Comparison of ENCODE assay signal across 9 mouse cellular contexts in the genomic region with DNA sequence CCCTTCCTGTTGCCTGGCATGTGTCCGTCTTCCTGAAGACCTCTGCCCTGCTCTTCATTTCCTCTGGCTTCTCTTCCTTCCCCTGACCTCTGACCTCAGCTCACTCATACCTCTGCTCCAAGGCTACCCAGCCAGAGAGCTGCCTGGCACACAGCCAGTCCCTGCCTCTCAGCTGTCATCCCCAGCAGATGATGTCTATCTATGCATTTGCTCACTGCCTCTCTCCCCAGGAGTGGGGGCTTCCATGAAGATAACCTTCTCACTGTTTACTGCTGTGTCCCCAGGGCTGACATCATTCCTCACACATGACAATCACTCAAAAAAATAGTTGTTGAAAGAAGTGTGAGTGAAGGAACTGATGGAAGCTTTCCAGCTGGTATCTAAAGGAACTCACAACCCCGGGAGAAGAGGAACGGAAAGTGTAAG. TPM values are rescaled to one million over a fixed set of nuclear protein-coding genes. Genes with fewer than 3 reads are reported as not detected.
DNase-seq lines count a peak whose midpoint lies in the region; ATAC-seq and TF ChIP-seq lines count a peak whose summit lies in the region.
"Had no signal": no experiment of that assay in that cellular context is flagged by ENCODE, and none has a peak within 500 bp of the region (broad histone marks: within the 10 kb centered on the region; RNA-seq: fewer than 3 reads in every experiment).

No protein-coding gene starts in this region.

- no peaks in the 10 kb centered on the region for H3K36me3 ChIP-seq in forebrain, postnatal 0 days (ENCODE audit: insufficient read depth)
- no peaks in the 10 kb centered on the region for H3K36me3 ChIP-seq in midbrain, embryonic 16.5 days (ENCODE audit: control insufficient read depth, insufficient read depth, low read length)

- H3K27me3 ChIP-seq in forebrain, postnatal 0 days (ENCODE audit: insufficient read depth, low read length), result no peaks in the 10 kb centered on the region
- no peaks in the 10 kb centered on the region for H3K27me3 ChIP-seq in midbrain, embryonic 16.5 days (ENCODE audit: control insufficient read depth, insufficient read depth, low read depth, low read length)

- H3K9me3 ChIP-seq in forebrain, postnatal 0 days (ENCODE audit: low read length), result no peaks in the 10 kb centered on the region
- H3K9me3 ChIP-seq in midbrain, embryonic 16.5 days (replicated peaks; ENCODE audit: control insufficient read depth, low read length, poor library complexity, severe bottlenecking), result no peaks in the 10 kb centered on the region

- H3K4me1 ChIP-seq in forebrain, postnatal 0 days (ENCODE audit: insufficient read depth), result no peaks in the 10 kb centered on the region
- no peaks in the 10 kb centered on the region for H3K4me1 ChIP-seq in midbrain, embryonic 16.5 days (ENCODE audit: control insufficient read depth, insufficient read depth, low read length)

- no peak overlapping the region for H3K4me3 ChIP-seq in forebrain, postnatal 0 days (ENCODE audit: low read depth, low read length)
- no peak overlapping the region for H3K4me3 ChIP-seq in midbrain, embryonic 16.5 days (ENCODE audit: low read depth, low read length)

- H3K4me2 ChIP-seq in forebrain, postnatal 0 days (ENCODE audit: low read depth), result no peak overlapping the region
- H3K4me2 ChIP-seq in midbrain, embryonic 16.5 days (ENCODE audit: low read length), result no peak overlapping the region

- TF ChIP-seq CTCF in forebrain, postnatal 0 days (IDR thresholded peaks at IDR 0.05; ENCODE audit: low read depth), result no peak

- H3K27ac ChIP-seq in forebrain, postnatal 0 days (ENCODE audit: low read depth, low read length), result no peak overlapping the region
- H3K27ac ChIP-seq in midbrain, embryonic 16.5 days (ENCODE audit: low read length), result no peak overlapping the region

- H3K9ac ChIP-seq in forebrain, postnatal 0 days, result no peak overlapping the region
- no peak overlapping the region for H3K9ac ChIP-seq in midbrain, embryonic 16.5 days (ENCODE audit: low read depth, low read length)

- 70% methylated on average over 3 of the region's 3 CpGs for WGBS in forebrain, postnatal 0 days
- WGBS in midbrain, embryonic 16.5 days, result 73% methylated on average over 3 of the region's 3 CpGs

- ATAC-seq in granulocyte monocyte progenitor cell, adult 5-6 weeks (replicated peaks; ENCODE audit: poor library complexity, severe bottlenecking), result peak; percentile 64
- no peak for ATAC-seq in forebrain, postnatal 0 days
- ATAC-seq in midbrain, embryonic 16.5 days, result no peak

- peak; percentile 27 for DNase-seq in gastrocnemius, postnatal 10 days
- no peak for DNase-seq in gastrocnemius, adult 18-20 months (ENCODE audit: low spot score)
- DNase-seq in kidney, postnatal 14 days, result peak; percentile 84
- peak; percentile 58 for DNase-seq in lung, postnatal 10 days
- no peak for DNase-seq in forebrain, postnatal 0 days
- no peak for DNase-seq in cerebellum, postnatal 14 days
- DNase-seq: B cell, adult 2 months had no signal

RNA-seq across cellular contexts. Expression of gene Ice1, which starts 12.6 kb away (rescaled TPM):
- total RNA-seq in gastrocnemius, postnatal 10 days (2021), result 10 to 100 TPM; 20.7 to 30.7 TPM
- total RNA-seq in gastrocnemius, adult 18-20 months (2021), result 10 to 100 TPM; 14.6 to 18.3 TPM
- total RNA-seq in granulocyte monocyte progenitor cell, adult 5-6 weeks (2014; fragmentation: Nextera tagmentation), result 33.6 and 37.3 TPM in 2 replicates
- 24.9 TPM in 2 replicates for total RNA-seq in granulocyte monocyte progenitor cell, adult 5-6 weeks (2017)
- 68.0 and 82.5 TPM in 2 replicates for total RNA-seq in forebrain, postnatal 0 days (2014; rRNA removed)
- polyA plus RNA-seq in forebrain, postnatal 0 days (2015; fragmentation: Nextera tagmentation; extraction: Ambion mirVana), result 18.4 and 21.0 TPM in 2 replicates
- polyA plus RNA-seq in midbrain, embryonic 16.5 days (2015; fragmentation: Nextera tagmentation; extraction: Ambion mirVana), result 35.1 and 38.2 TPM in 2 replicates

Comparison
In these comparisons a context has a peak if more than half of its experiments do, and no peak if none do; other contexts are left out.
1. DNase-seq: peak in gastrocnemius, postnatal 10 days (single experiment), kidney, postnatal 14 days (single experiment) and lung, postnatal 10 days (single experiment); none in gastrocnemius, adult 18-20 months (single experiment), forebrain, postnatal 0 days (single experiment) and cerebellum, postnatal 14 days (0 of 2).